Mouse (Mus musculus) gastrocnemius, postnatal 25 days (tissue): Measurements from ENCODE around the gene Agap2. TPM values are rescaled to one million over a fixed set of nuclear protein-coding genes. Genes with fewer than 3 reads are reported as not detected.

ENCODE experiments used
- DNase-seq: peaks from one replicate; pipeline ENCODE4 v3.0.0; 2022
- total RNA-seq, 2 experiments: library from RNA; stranded (reverse); gene quantifications; 1 replicate in 1 of 2; 2 replicates in 1 of 2; pipeline ENCODE4 v1.2.3; 2021

Gene Agap2
- total RNA-seq, 2 experiments from 2014 or later: 2.0 to 2.4 TPM

DNA sequence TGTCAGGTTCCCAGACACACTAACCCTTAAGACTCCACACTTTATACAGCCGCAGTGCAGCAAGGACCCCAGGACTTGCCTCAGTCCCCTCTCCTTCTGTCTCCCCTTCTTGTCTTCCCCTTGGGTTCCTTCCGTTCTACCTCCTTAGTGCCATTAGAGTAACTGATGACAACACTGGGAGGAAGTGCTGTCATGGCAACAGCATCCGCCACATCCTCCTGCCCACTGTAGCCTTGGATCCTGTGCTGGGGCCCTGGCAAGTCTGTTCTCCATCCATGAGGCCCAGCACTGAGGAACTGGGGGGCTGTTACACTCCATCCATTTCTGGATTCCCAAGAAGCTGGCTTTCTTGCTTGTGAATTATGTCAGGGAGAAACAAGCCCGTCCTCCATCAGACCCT is 998 bp downstream of the Agap2 start:
- DNase-seq: no peak

DNA sequence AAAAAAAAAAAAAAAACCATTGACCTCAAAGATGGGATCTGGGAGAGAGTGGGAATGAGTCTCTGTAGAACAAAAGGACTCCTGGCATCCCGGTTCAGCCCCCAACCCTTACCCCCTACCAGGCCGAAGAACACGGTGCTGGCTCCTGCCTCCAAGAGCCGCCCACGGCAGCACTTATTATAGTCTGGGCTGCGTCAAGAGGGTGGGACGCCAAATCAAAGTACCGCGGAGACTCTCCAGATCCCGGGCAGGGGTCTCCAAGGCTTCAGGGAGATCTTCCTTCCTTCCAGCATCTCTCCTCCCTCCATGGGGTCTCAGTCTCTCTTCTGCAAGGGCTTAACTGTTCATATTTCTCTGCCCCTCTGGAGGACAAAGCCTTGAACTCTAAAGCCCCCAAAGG is 2.4 kb downstream of the Agap2 start:
- no peak for DNase-seq

DNA sequence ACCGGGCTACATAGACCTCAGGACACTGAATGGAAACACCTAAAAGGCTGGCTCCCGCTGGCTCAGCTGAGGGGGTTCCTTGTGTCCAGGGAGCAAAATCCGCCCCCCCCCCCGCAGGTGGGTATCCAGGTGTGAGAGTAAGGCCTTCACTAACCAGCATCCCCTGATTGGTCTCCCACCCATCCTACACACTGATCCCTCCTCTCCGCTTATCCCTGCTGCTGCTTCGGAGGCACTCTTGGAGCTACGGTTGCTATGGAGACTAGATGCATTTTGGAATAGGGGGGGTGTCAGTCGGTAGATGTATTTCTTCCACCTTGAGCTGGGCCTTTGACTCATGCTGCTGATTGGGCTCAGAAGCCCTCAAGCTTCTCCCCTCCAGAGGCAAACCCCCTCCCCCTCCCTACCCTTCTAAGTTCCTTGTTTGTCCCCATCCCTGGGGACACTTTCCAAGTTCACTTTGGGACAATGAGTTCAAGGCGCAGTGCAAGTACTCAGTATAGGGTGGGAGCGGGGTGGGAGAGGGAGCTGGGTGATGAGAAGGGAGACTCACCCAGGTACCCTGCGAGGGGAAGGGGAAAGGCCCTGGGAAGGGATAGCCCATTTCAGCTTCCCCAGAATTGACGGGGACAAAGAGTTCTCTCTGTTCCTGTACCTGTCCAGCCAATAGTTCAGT is 3.1 kb downstream of the Agap2 start:
- DNase-seq: no peak

DNA sequence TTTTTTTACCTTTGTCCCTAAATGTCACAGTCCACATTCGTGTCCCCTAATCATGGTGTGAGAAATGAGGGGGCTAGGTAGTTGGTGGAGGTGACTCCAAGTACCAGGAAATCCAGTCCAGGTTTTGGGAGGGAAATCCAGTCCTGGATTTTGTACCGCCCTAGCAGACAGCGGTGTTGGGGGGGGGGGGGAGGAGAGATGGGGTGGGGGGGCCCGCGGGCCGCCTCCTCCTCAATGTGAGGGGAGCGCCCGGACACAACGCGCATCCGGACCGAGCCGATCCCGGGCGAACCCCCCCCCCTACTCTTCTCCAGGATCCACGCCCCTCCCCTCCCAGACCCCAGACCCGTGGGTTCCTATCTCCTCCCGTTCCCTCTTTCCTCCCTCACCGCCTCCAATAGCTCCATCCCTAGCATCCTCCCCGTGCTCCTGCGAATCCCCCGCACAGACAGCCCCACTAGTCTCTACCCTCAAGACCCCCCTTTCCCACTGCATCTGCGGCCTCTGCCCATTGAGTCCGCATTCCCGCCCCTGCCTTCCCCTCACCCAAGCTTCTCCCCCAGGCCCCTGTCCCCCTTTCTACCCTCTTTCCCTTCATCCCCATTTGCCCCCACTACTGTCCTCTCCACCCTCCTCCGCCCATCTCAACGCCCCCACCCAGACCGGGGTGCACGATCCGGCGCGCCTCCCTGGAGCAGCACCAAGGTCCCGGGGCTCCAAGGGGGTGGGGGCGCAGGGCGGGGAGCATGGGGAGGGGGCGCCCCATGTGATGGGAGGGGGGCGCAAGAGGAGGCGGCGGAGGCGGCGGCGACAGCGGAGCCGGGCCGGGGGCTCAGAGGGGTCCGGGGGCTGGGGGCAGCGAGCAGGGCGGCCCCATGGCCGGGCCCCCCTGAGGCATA is 3.8 kb downstream of the Agap2 start:
- no peak for DNase-seq

GRCm38 (mm10) chr10:127079665-127080391 is 4.7 kb downstream of the Agap2 start:
- DNase-seq: no peak

GRCm38 (mm10) chr10:127080901-127081780 is 6.1 kb downstream of the Agap2 start:
- peak; percentile 72 for DNase-seq

GRCm38 (mm10) chr10:127081996-127082620 is 7.0 kb downstream of the Agap2 start:
- no peak for DNase-seq

DNA sequence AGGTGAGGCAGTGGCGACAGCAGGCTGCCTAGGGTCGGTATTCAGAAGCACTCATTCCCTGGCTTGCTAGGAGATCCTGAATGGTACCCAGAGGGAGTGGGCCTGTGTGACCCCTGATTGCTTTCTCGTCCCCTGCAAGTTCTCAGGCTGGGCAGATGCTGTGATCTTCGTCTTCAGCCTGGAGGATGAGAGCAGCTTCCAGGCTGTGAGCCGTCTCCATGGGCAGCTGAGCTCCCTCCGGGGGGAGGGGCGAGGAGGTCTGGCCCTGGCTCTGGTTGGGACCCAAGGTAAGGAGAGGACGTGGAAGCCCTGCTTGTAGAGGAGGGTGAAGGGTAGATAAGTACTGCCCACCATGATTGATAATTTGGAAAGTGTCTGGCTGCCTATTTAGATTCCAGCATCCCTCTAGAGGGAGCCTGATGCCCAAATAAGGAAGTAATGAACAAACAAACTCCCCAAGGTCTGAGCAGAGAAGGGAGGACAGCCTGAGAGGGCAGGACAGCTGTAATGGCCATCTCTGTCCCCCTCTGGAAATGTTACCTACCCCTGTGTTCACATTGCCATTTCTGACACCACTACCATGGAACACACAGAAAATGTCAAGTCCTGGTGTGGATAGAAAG is 8.3 kb downstream of the Agap2 start:
- no peak for DNase-seq

DNA sequence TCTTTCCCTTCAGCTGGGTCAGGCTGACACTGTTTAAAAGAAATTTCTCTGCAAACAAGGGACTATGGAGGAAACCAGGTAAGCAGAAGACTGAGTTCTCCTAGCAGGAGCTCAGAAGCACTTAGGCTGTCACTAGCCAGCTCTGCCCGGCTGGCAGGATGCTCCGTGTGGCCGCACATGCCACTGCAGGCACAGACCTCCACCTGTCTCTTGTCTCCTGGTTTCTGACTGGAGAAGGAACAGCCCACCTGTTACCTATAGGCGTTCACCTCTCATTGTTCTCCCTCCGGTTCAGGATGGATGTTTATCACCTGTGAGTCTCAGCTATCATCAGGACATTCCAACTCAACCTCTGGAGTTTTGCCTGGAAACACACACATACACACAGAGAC is 8.8 kb downstream of the Agap2 start:
- no peak for DNase-seq

DNA sequence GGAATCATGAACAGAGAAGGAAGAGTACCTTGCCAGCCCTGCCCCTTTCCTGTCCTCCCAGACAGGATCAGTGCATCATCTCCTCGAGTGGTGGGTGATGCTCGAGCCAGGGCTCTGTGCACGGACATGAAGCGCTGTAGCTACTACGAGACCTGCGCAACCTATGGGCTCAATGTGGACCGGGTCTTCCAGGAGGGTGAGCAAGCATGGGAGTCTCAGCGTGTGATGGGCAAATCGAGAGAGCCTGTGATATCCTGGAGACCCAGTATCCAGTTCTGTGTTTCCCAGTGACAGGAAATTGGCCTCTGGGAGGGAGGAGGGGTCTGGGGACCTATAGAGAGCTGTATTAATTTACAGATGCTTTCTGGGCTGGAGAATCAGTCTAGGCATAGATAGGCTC is 10.0 kb downstream of the Agap2 start:
- no peak for DNase-seq

- no peak for DNase-seq
Measured at GRCm38 (mm10) chr10:127085633-127086032, 10.5 kb downstream of the Agap2 start.

GRCm38 (mm10) chr10:127090560-127091411 is 15.7 kb downstream of the Agap2 start:
- no peak for DNase-seq

- DNase-seq: no peak
Measured at GRCm38 (mm10) chr10:127091507-127092396, 16.7 kb downstream of the Agap2 start.

DNA sequence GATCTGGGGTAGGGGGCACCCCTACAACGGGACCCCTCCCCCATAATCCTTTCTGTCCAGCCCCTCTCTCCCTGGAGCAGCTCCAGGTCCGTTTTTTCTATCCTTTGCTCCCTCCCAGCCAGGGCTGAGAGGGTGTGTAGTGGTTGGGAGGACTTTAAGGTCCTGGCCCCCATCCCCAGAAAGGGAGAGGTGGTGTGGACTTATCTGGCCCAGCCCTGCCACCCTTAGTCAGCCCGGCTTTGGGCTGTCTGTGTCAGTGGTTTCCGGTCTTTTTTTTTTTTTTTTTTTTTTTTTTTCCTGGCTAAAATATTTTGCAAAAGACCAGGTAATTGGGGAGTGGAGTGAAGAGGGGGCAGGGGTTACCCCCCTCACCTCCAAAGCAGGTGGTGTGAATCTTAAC is 17.7 kb downstream of the Agap2 start:
- DNase-seq: no peak

DNA sequence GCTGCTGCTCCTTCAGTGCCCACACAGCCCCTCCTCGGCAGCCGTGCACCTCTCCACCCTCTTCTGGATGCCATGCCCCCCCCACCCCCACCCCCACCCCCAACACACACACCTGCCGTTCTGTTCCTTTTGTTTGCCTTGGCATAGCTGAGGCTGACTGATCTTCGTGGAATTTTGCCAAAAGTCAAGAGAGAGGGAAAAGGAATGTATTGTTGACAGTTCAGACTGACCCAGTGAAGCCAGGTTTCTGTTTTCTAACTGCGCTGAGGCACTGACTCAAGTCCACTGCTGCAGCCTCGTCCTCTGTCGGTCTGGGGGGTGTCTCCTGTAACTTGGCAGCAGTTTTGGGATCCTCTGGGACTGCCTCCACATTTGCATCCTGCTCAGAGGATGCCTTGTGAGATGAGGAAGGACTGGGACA is 19.3 kb downstream of the Agap2 start:
- no peak for DNase-seq

GRCm38 (mm10) chr10:127098514-127098913 is 23.4 kb downstream of the Agap2 start:
- DNase-seq: no peak

- no peak for DNase-seq
Measured at GRCm38 (mm10) chr10:127099191-127099590, 24.1 kb downstream of the Agap2 start.

DNA sequence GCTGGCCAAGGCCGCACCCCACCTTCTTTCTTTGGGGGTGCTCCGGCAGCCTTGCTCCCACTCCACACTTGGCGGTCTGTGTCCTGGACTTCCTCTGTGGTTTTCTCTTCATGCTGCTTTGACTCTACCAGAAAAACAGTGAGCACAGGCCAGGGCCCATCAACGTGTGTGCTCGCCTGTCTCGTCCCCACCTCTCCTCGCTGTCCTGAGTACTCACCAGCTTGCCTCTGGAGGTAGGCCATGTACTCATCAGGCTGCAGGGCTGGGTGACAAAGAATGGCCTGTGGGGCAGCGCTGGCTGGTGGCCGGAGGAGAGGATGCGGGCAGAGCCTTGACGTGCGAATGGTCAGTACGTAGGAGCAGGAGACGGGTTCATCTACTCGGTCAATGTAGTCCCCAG is 24.8 kb downstream of the Agap2 start:
- DNase-seq: no peak

- DNase-seq: no peak
Measured at GRCm38 (mm10) chr10:127100414-127100813, 25.3 kb downstream of the Agap2 start.
